Mouse (Mus musculus) cerebellum, adult 2 months (tissue): ENCODE results near the gene Hoxb5.

ENCODE experiments used
- CTCF ChIP-seq: fragments of 200-500 bp; IDR thresholded peaks from 2 replicates; pipeline ENCODE4 v1.5.1; 2011; ENCODE audit warnings: low read depth, mild to moderate bottlenecking, control low read depth, low read length, moderate library complexity, borderline replicate concordance; ENCODE audit not compliant: insufficient read depth
- POLR2A ChIP-seq: fragments of 200-500 bp; IDR thresholded peaks from 2 replicates; pipeline ENCODE4 v1.6.1; 2011; ENCODE audit warnings: low read length, control low read depth, borderline replicate concordance; ENCODE audit not compliant: insufficient read depth

GRCm38 (mm10) chr11:96254221-96254620, 48.9 kb upstream of the Hoxb5 start:
- TF ChIP-seq CTCF (no peak), POLR2A (no peak)
